Mouse (Mus musculus): Measurements from ENCODE around the gene Pla2g2d.

DNA sequence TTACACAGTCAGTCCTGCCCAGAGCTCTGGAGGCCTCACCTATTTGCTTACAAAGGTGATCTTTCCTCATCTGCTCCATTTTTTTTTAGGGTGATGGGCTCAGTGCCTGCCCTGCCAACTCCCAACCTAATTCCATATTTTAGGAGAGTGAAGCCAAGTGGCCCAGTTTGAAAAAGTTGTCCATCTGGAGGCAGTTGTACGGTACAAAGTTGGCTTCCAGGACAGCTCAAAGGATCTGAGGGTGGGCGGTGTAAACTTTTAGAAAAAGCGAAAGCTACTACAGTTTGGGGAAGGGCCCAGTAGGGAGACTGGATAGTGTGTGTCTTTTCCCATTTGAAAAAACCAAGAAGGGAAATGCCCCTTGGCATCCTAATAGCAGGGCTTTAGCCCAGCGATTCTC, 40.7 kb upstream of the Pla2g2d start:
- no peak for TF ChIP-seq POLR2A (IDR thresholded peaks at IDR 0.05; ENCODE audit: insufficient read depth, low read depth, low read length)
- TF ChIP-seq CTCF (IDR thresholded peaks at IDR 0.05): no peak

Data from heart, adult 2 months (tissue).